Mouse (Mus musculus) hindbrain, embryonic 11.5 days (tissue): Measurements from ENCODE around the gene Gm28051. TPM values are rescaled to one million over a fixed set of nuclear protein-coding genes. Genes with fewer than 3 reads are reported as not detected.
A peak's percentile ranks its signal among the peaks of the same experiment; 100 is the strongest.

Experiments used
- ATAC-seq: fragments of 200-750 bp; cut with Nextera tagmentation; 2 replicates; pipeline ENCODE4 v1.8.0; 2017; ENCODE audit warnings: mild to moderate bottlenecking, moderate TSS enrichment, moderate library complexity; ENCODE audit not compliant: low FRiP score
- DNase-seq: peaks from one replicate; pipeline ENCODE4 v3.0.0-alpha.2; 2015; ENCODE audit warnings: low spot score
- H3K27ac ChIP-seq: fragments of 300-500 bp; sonication (generic); 2 replicates; pipeline ENCODE4 v1.5.1; 2014; ENCODE audit warnings: mild to moderate bottlenecking, low read depth, low read length
- H3K27me3 ChIP-seq: fragments of 300-500 bp; sonication (generic); 2 replicates; pipeline ENCODE4 v1.6.1; 2014; ENCODE audit warnings: mild to moderate bottlenecking, low read length, moderate library complexity, mixed read lengths; ENCODE audit not compliant: control insufficient read depth, insufficient read depth
- H3K36me3 ChIP-seq: fragments of 300-500 bp; sonication (generic); 2 replicates; pipeline ENCODE4 v1.6.1; 2014; ENCODE audit warnings: mild to moderate bottlenecking, low read length, moderate library complexity, mixed read lengths; ENCODE audit not compliant: control insufficient read depth, insufficient read depth
- H3K4me1 ChIP-seq: fragments of 300-500 bp; sonication (generic); replicated peaks from 2 replicates; pipeline ENCODE4 v1.6.1; 2014; ENCODE audit warnings: low read length, mixed read lengths; ENCODE audit not compliant: control insufficient read depth, insufficient read depth
- H3K4me2 ChIP-seq: fragments of 300-500 bp; sonication (generic); replicated peaks from 2 replicates; pipeline ENCODE4 v1.6.1; 2014; ENCODE audit warnings: mild to moderate bottlenecking, low read depth, low read length
- H3K4me3 ChIP-seq: fragments of 300-500 bp; sonication (generic); 2 replicates; pipeline ENCODE4 v1.5.1; 2014; ENCODE audit warnings: low read depth, low read length
- H3K9ac ChIP-seq: fragments of 300-500 bp; sonication (generic); 2 replicates; pipeline ENCODE4 v1.6.1; 2014; ENCODE audit warnings: low read depth, low read length
- H3K9me3 ChIP-seq: fragments of 300-500 bp; sonication (generic); 2 replicates; pipeline ENCODE4 v1.6.1; 2016; ENCODE audit warnings: low read length; ENCODE audit not compliant: control insufficient read depth
- WGBS: fragments of 180-500 bp; shearing (Covaris S2); extraction: QIAGEN DNeasy Blood & Tissue Kit; methylation state at CpG from one replicate; pipeline ENCODE4 v1.1.7; 2014; 5-methylcytosine and 5-hydroxymethylcytosine counted together
- polyA plus RNA-seq: library from polyadenylated mRNA; unstranded; fragments of >200 nt; fragmentation: Nextera tagmentation; extraction: Ambion mirVana; gene quantifications from 2 replicates; pipeline ENCODE4 v1.2.1, GENCODE M21; 2014

Gene Gm28051
- polyA plus RNA-seq, 1 experiment from 2014 or later: not detected

- no peak overlapping the region for H3K4me2 ChIP-seq
- H3K4me3 ChIP-seq: no peak overlapping the region
- H3K9ac ChIP-seq: no peak overlapping the region
- 33% methylated on average over 13 of the region's 13 CpGs for WGBS
- no peaks in the 10 kb centered on the region for H3K4me1 ChIP-seq
- no peaks in the 10 kb centered on the region for H3K9me3 ChIP-seq
- H3K27me3 ChIP-seq: no peaks in the 10 kb centered on the region
- H3K27ac ChIP-seq: no peak overlapping the region
- ATAC-seq: peak; percentile 66; the same call in 1 of the 2 replicates
- H3K36me3 ChIP-seq: no peaks in the 10 kb centered on the region
- DNase-seq: peak; percentile 80
Measured at GRCm38 (mm10) chr12:102719552-102720315, 37.8 kb downstream of the Gm28051 start.

DNA sequence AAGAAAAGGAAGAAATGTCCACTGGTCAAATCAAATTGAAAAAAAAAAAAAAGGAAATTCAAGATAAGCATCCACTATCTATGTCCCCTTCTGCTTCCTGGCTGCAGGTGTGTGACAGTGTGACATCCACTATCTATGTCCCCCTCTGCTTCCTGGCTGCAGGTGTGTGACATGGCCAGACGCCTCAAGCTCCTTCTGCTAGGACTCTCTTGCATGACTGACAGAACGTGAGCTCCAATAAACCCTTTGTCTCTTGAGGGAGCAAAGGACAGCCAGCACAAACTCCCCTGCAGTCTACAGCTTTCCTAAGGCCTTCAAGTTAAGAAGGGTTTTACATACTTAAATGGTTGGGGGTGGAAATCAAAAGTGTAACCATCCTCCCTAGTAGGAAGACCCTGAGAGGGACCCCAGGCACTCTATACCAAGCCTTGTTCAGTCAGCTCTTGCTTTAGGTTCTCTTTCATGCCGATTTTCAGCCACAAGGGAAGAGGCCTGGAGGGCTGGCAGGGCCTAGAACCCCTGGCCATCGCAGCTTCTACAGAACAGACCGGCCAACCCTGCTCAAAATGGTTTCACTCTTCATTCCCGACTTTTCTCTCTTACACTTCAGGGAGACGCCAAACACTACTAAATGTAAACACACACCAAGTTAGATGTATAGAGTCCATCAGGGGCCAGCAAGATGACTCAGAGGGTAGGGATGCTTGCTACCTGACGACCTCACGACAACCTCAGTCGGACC is 42.7 kb downstream of the Gm28051 start:
- 84% methylated on average over 10 of the region's 10 CpGs for WGBS
- Histone ChIP-seq H3K27ac (no peak overlapping the region), H3K9me3 (no peaks in the 10 kb centered on the region), H3K4me1 (no peaks in the 10 kb centered on the region), H3K36me3 (no peaks in the 10 kb centered on the region), H3K4me3 (no peak overlapping the region), H3K9ac (no peak overlapping the region), H3K4me2 (no peak overlapping the region), H3K27me3 (no peaks in the 10 kb centered on the region)
- ATAC-seq (no peak), DNase-seq (no peak)

DNA sequence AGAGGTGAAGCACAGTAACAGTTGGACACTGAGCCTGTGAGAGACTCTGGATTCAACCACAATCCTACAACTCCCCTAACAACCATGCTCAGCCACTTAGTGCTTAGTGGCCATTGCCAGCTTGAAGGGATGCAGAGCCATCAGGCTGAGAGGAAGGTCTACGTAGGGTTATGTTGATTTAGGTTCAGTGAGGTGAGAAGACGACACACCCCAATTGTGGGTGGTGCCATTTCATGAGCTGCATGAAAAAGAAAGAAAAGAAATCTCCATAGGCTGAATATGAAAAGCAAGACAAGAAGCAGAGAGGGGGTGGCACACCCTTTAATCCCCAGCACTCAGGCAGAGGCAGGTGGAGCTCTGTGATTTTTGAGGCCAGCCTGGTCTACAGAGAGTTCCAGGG is 43.4 kb downstream of the Gm28051 start:
- H3K9me3 ChIP-seq: no peaks in the 10 kb centered on the region
- no peaks in the 10 kb centered on the region for H3K36me3 ChIP-seq
- ATAC-seq: no peak
- no peak for DNase-seq
- no peak overlapping the region for H3K4me3 ChIP-seq
- H3K9ac ChIP-seq: no peak overlapping the region
- no peaks in the 10 kb centered on the region for H3K27me3 ChIP-seq
- WGBS: 54% methylated on average over 2 of the region's 2 CpGs
- no peak overlapping the region for H3K4me2 ChIP-seq
- no peaks in the 10 kb centered on the region for H3K4me1 ChIP-seq
- H3K27ac ChIP-seq: no peak overlapping the region

GRCm38 (mm10) chr12:102713153-102713865 is 44.3 kb downstream of the Gm28051 start:
- Histone ChIP-seq H3K9me3 (no peaks in the 10 kb centered on the region), H3K4me1 (no peaks in the 10 kb centered on the region), H3K4me2 (no peak overlapping the region), H3K27ac (no peak overlapping the region), H3K36me3 (no peaks in the 10 kb centered on the region), H3K4me3 (no peak overlapping the region), H3K27me3 (no peaks in the 10 kb centered on the region), H3K9ac (no peak overlapping the region)
- DNase-seq (no peak), ATAC-seq (no peak)
- 82% methylated on average over 20 of the region's 20 CpGs for WGBS

DNA sequence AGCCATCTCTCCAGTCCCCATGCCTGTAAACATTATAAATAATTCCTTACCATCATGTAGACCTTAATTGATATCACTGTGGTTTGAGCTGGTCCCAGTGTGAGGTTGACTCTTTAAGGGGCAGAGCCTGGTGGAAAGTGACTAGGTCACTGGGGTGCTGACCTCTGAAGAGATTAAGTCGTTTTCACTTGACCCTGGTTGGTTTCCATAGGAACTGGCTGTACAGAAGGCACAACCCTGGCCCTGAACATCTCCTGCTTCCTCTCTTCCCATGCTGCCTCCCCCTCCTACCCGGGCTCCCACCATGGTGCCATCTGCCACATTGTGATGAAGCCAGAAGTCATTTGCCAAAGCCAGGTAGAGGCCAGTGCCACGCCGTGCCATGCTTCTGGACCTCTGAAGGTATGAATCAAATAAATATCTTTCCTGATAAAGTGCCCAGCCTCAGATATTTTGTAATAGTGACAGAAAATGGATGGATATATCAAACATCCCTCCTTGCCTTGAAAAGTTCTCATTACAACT is 46.7 kb downstream of the Gm28051 start:
- DNase-seq: no peak

DNA sequence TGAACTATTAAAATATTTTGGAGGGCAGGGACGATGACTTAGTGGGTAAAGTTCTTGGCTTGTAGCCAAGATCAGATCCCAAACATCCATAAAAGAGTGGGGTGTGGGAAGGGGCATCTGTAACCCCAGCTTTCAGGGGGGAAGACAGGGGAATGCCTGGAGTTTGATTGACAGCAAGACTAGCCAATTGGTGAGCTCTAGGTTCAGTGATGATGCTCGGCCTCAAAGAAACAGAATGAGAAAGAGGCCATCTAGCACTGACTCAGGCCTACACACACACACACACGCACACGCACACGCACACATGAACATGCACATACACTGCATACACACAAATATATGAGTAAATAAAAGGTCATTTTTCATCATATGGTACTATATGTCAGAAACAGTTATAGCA is 47.7 kb downstream of the Gm28051 start:
- Histone ChIP-seq H3K4me2 (no peak overlapping the region), H3K4me1 (peaks cover 2% of the 10 kb centered on the region; the same call in 1 of the 2 replicates), H3K27me3 (no peaks in the 10 kb centered on the region), H3K36me3 (no peaks in the 10 kb centered on the region), H3K4me3 (no peak overlapping the region), H3K27ac (no peak overlapping the region), H3K9ac (no peak overlapping the region), H3K9me3 (no peaks in the 10 kb centered on the region)
- ATAC-seq (no peak), DNase-seq (no peak)
- WGBS: 85% methylated on average over 5 of the region's 5 CpGs

More for the DNA sequence above, 46.7 kb downstream of the Gm28051 start:
- Histone ChIP-seq H3K27me3 (no peaks in the 10 kb centered on the region), H3K9me3 (no peaks in the 10 kb centered on the region), H3K27ac (no peak overlapping the region), H3K4me1 (no peaks in the 10 kb centered on the region), H3K4me3 (no peak overlapping the region), H3K9ac (no peak overlapping the region), H3K4me2 (no peak overlapping the region), H3K36me3 (no peaks in the 10 kb centered on the region)
- ATAC-seq: no peak
- WGBS: 70% methylated on average over 4 of the region's 4 CpGs

GRCm38 (mm10) chr12:102708220-102708619 is 49.3 kb downstream of the Gm28051 start:
- Histone ChIP-seq H3K4me3 (no peak overlapping the region), H3K27me3 (no peaks in the 10 kb centered on the region), H3K9me3 (no peaks in the 10 kb centered on the region), H3K9ac (no peak overlapping the region), H3K4me2 (no peak overlapping the region), H3K27ac (no peak overlapping the region), H3K36me3 (no peaks in the 10 kb centered on the region), H3K4me1 (peaks cover 4% of the 10 kb centered on the region)
- ATAC-seq (no peak), DNase-seq (no peak)
- 78% methylated on average over 11 of the region's 11 CpGs for WGBS

DNA sequence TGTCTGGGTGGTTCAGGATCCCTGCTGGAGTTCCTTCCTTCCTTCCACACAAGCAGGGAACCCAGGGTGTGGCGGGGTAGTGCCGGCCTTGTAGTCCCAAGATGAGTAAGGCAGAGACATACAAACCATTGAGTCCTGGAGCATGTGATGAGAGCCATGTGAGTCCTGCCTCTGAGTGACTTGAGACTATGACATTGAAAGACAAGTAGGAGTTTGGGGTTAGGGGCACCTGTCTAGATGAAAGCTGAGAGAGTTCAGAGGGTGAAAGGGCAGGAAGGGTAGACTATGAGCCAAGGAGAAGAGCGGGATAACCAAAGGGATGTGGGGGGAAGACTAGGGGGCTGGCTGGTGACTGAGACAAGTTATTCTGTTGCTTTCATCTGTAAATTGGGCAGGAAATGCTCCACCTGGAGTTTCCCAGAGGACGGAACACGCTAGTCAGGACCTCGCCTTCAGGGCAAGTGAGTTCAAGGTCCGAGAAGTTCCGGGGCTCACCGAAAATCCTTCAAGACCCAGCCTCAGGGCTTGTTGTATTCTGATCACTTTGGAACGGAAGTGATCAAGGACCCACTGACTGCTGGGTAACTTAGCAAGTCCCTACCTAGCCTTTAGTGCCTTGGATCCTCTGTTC is 50.6 kb downstream of the Gm28051 start:
- Histone ChIP-seq H3K27me3 (no peaks in the 10 kb centered on the region), H3K4me2 (no peak overlapping the region), H3K9me3 (no peaks in the 10 kb centered on the region), H3K9ac (no peak overlapping the region), H3K4me1 (peaks cover 9% of the 10 kb centered on the region), H3K27ac (no peak overlapping the region), H3K36me3 (no peaks in the 10 kb centered on the region), H3K4me3 (no peak overlapping the region)
- DNase-seq (no peak), ATAC-seq (no peak)
- WGBS: 89% methylated on average over 10 of the region's 10 CpGs
